Mouse (Mus musculus): ENCODE results near the gene Cltrn. TPM values are rescaled to one million over a fixed set of nuclear protein-coding genes. Genes with fewer than 3 reads are reported as not detected.

Gene Cltrn
- total RNA-seq, 2 experiments from 2014 or later, result not detected

DNA sequence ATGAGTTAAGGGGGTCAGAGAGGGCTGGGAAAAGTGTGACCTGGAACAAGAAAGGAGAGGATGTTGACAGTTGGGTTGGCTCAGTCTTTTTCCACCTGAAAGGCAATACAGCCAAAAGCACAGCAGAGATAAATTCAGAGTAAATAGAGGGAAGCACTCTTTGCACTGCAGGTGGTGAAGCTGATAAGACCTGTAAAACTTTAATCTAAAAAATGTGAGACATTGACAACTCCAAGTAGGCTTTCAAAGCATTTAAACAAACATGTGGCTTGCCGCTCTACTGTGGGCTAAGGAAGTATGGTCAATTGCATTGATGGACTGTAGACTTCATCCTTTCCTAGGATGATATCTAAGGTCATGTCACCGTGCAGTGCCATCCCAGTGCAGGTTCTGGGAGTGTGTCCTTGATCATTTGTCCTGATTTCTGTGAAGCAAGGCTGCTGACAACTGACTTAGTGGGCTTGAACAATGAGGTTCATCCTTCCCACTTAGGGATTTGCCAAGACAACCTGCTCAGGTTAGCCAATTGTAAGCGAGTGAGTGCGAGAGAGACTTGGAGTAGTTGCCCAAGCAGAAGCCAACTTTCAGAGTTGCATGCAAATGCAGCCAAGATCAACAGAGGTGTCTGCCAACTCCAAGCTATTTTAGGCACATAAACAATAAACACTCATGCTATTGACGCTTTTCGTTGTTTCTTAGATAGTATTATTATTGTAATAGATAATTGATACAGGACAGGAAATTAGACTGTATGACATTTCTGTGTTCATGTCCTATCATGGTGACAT lies 57.0 kb downstream of the Cltrn start:
- no peak for DNase-seq

DNA sequence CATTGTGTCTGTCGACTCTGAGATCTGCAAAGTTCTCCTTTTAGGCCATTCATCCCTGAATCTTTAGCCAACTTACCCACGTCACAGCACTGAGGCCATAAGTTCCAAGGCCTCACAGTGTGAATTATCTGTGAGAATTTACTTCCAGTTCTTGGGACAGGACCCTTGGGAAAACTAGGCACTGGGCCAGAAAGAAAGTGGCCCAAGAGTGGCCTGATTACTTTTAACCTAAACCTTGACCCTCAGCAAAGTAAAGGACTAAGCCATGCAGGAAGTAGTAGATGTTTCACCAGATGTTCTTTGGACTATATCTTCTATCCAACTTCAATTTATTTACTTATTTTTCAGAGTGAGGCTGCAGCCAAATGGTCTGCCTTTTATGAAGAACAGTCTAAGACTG lies 64.1 kb downstream of the Cltrn start:
- DNase-seq, result peak; percentile 21

DNA sequence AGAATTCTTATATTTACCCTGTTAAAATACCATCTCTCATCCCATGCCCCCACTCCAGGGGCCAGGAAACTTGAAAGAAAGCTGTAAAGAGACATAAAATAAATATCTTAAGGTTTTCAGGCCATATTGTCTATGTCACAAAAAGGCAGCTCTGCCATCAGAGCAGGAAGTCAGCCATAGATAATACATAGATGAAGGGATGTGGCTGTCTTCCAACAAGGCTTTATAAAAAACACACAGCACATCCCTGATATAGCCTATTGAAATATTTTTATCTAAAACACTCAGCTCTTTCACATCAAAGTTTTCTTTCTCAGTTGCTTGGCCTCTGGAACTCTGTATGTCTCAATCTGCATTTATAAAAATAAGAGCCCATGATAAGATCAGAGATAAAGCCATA lies 65.0 kb downstream of the Cltrn start:
- no peak for DNase-seq

DNA sequence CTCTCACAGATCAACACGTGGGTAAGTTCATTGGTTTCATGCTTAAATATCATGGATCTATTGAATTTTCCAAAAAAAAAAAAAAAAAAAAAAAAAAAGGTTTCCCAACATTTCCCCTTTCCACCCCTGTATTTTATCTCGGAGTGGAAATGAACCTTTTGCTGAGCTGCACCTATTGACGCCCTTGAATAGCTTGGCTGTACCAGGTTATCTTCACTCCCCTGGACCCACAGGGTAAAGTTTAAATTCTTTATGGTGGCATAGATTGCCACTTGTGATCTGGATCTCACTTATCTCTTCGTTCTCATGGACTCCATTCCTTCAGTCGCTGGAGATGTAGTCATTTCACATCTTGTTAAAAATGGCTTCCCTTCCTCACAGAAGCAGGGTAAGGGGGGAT lies 66.0 kb downstream of the Cltrn start:
- DNase-seq, result no peak

DNA sequence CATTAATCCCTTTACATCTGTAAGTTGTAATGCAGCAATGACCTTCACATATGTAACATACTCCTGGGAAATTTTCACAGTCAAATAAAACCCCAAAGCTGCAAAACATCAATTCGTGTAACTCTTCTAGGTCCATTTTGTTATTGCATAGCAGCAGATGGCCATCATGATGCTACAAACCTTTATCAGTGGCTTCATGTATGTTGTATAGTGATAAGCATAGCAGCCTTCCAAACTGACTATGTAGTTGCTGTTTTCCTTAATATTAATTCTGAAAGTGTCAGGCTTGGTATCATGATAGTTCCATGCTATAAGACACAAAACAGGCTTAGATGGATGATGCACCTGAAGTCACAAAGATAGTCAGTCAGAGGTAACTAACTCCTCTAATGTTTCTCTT lies 76.1 kb downstream of the Cltrn start:
- no peak for DNase-seq

Other genes with a start within 250 kb of the Cltrn start
- gene Ap1s2, start 179.8 kb upstream of the Cltrn start, total RNA-seq (2021), result 10 to 100 TPM; 15.7 to 16.8 TPM
- gene Zrsr2, start 130.2 kb upstream of the Cltrn start, total RNA-seq (2021), result 10 to 100 TPM; 13.7 to 24.4 TPM
- under 1 TPM; 0.41 to 0.60 TPM for gene Car5b, start 60.8 kb upstream of the Cltrn start, total RNA-seq (2021)
- gene Siah1b, start 12.3 kb upstream of the Cltrn start, total RNA-seq (2021), result 10 to 100 TPM in 1 of 2 experiments, 1 to 10 TPM in 1; 9.9 to 10.4 TPM
- gene Ace2, start 50.5 kb downstream of the Cltrn start, total RNA-seq (2021), result under 1 TPM; 0.38 to 0.79 TPM
- gene Bmx, start 169.4 kb downstream of the Cltrn start, total RNA-seq (2021), result 1 to 10 TPM; 4.3 to 4.6 TPM
- 1 to 10 TPM; 2.4 to 3.6 TPM for gene Pir, start 180.5 kb downstream of the Cltrn start, total RNA-seq (2021)

Data from heart, postnatal 4 days (tissue).